Mouse (Mus musculus) regulatory T cell (primary cell): ENCODE results near the gene Asic1.
"Not testable (repeated sequence)": the region's sequence is repeated elsewhere in the genome, so short reads cannot be mapped to it uniquely, and the experiment has no call there.

Experiments used
- in situ Hi-C: fragments of 300-600 bp; cut with MboI, MseI; formaldehyde crosslinking; loops from one replicate; pipeline ENCODE4 v1.15.1; 2025; ENCODE audit warnings: high pct_unique_total_duplicates

The Asic1 gene

GRCm38 (mm10) chr15:99701640-99701998, 31.5 kb downstream of the Asic1 start:
- in situ Hi-C loops: not testable (repeated sequence)

GRCm38 (mm10) chr15:99701999-99702900, 32.1 kb downstream of the Asic1 start, which contains the start of gene Smarcd1:
Gene Smarcd1 (plus strand): TSS chr15:99702129.
- in situ Hi-C loops: no loop called here

- in situ Hi-C loops: no loop called here
Observed at GRCm38 (mm10) chr15:99703104-99703503, 32.9 kb downstream of the Asic1 start.

- in situ Hi-C loops: no loop called here
Observed at GRCm38 (mm10) chr15:99703676-99704040, 33.5 kb downstream of the Asic1 start.

- in situ Hi-C loops: no loop called here
Observed at GRCm38 (mm10) chr15:99704041-99704681, 34.0 kb downstream of the Asic1 start.

GRCm38 (mm10) chr15:99704881-99705280, 34.7 kb downstream of the Asic1 start:
- in situ Hi-C loops: no loop called here

GRCm38 (mm10) chr15:99705440-99706048, 35.4 kb downstream of the Asic1 start, which contains the start of gene Gm17349:
Gene Gm17349 (minus strand): TSS chr15:99705490.
- in situ Hi-C loops: no loop called here

- in situ Hi-C loops: no loop called here
Observed at GRCm38 (mm10) chr15:99708176-99708575, 38.0 kb downstream of the Asic1 start.

GRCm38 (mm10) chr15:99710221-99711190, 40.3 kb downstream of the Asic1 start:
- in situ Hi-C loops: no loop called here

GRCm38 (mm10) chr15:99711491-99711890, 41.3 kb downstream of the Asic1 start:
- in situ Hi-C loops: no loop called here

GRCm38 (mm10) chr15:99712666-99713559, 42.7 kb downstream of the Asic1 start:
- in situ Hi-C loops: no loop called here

- in situ Hi-C loops: no loop called here
Observed at GRCm38 (mm10) chr15:99713569-99713968, 43.4 kb downstream of the Asic1 start.

- in situ Hi-C loops: no loop called here
Observed at GRCm38 (mm10) chr15:99714206-99714605, 44.0 kb downstream of the Asic1 start.

- in situ Hi-C loops: no loop called here
Observed at GRCm38 (mm10) chr15:99714858-99715257, 44.7 kb downstream of the Asic1 start.

- in situ Hi-C loops: no loop called here
Observed at GRCm38 (mm10) chr15:99715361-99715865, 45.2 kb downstream of the Asic1 start.

GRCm38 (mm10) chr15:99715982-99716746, 46.0 kb downstream of the Asic1 start:
- in situ Hi-C loops: no loop called here

- in situ Hi-C loops: no loop called here
Observed at GRCm38 (mm10) chr15:99716814-99717213, 46.6 kb downstream of the Asic1 start.

- in situ Hi-C loops: no loop called here
Observed at GRCm38 (mm10) chr15:99717386-99718334, 47.5 kb downstream of the Asic1 start, which contains the start of gene Gpd1. Gene Gpd1 (plus strand): TSS chr15:99717515.
